Mouse (Mus musculus) forebrain, embryonic 11.5 days (tissue): ENCODE data around the gene Adnp. TPM values are rescaled to one million over a fixed set of nuclear protein-coding genes. Genes with fewer than 3 reads are reported as not detected.

ENCODE experiments used
- ATAC-seq: fragments of 200-750 bp; cut with Nextera tagmentation; replicated peaks from 2 replicates; pipeline ENCODE4 v1.8.0; 2017; ENCODE audit warnings: moderate TSS enrichment; ENCODE audit not compliant: low FRiP score
- DNase-seq: peaks from one replicate; pipeline ENCODE4 v3.0.0-alpha.2; 2017; ENCODE audit warnings: low spot score
- H3K27ac ChIP-seq: fragments of 300-500 bp; sonication (generic); 2 replicates; pipeline ENCODE4 v1.5.1; 2014; ENCODE audit warnings: low read depth, low read length
- H3K27me3 ChIP-seq: fragments of 300-500 bp; sonication (generic); 2 replicates; pipeline ENCODE4 v1.6.1; 2014; ENCODE audit warnings: mild to moderate bottlenecking, low read length, mixed read lengths; ENCODE audit not compliant: control insufficient read depth, insufficient read depth
- H3K36me3 ChIP-seq: fragments of 300-500 bp; sonication (generic); 2 replicates; pipeline ENCODE4 v1.6.1; 2014; ENCODE audit warnings: mild to moderate bottlenecking, low read length, moderate library complexity, mixed read lengths; ENCODE audit not compliant: control insufficient read depth, insufficient read depth
- H3K4me1 ChIP-seq: fragments of 300-500 bp; sonication (generic); replicated peaks from 2 replicates; pipeline ENCODE4 v1.6.1; 2014; ENCODE audit warnings: low read length, mixed read lengths; ENCODE audit not compliant: control insufficient read depth, insufficient read depth
- H3K4me2 ChIP-seq: fragments of 300-500 bp; sonication (generic); 2 replicates; pipeline ENCODE4 v1.6.1; 2014; ENCODE audit warnings: low read depth, mild to moderate bottlenecking, low read length, moderate library complexity, mixed read lengths; ENCODE audit not compliant: severe bottlenecking
- H3K4me3 ChIP-seq: fragments of 300-500 bp; sonication (generic); 2 replicates; pipeline ENCODE4 v1.5.1; 2014; ENCODE audit warnings: low read depth, low read length
- H3K9ac ChIP-seq: fragments of 300-500 bp; sonication (generic); 2 replicates; pipeline ENCODE4 v1.6.1; 2014; ENCODE audit warnings: low read length
- H3K9me3 ChIP-seq: fragments of 300-500 bp; sonication (generic); 2 replicates; pipeline ENCODE4 v1.6.1; 2016; ENCODE audit warnings: low read length, mixed read lengths; ENCODE audit not compliant: control insufficient read depth
- WGBS: fragments of 180-500 bp; shearing (Covaris S2); extraction: QIAGEN DNeasy Blood & Tissue Kit; methylation state at CpG from one replicate; pipeline ENCODE4 v1.1.7; 2014; 5-methylcytosine and 5-hydroxymethylcytosine counted together
- polyA plus RNA-seq: library from polyadenylated mRNA; unstranded; fragments of >200 nt; fragmentation: Nextera tagmentation; extraction: Ambion mirVana; gene quantifications from 2 replicates; pipeline ENCODE4 v1.2.1, GENCODE M21; 2014

Adnp gene
- polyA plus RNA-seq, 1 experiment from 2014 or later, result 18.7 TPM

DNA sequence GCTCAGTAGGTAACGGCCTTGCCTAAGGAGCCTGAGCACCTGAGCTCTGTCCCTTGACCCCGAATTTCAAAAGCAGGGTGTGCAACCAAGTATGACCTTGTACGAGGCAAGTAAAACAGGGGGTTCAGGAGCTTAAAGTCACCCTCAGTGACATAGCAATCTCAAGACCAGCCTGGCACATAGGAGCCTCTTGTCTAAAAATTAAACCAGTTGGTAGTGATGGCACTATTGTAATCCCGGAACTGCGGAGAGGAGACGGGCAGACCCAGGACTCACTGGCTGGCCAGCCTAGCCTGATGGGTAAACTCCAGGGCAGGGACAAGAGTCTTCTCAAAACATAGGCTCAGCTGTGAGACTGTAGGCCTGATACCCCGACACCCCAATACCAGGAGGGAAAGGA lies 51.2 kb downstream of the Adnp start:
- ATAC-seq, result no peak
- Histone ChIP-seq H3K36me3 (no peaks in the 10 kb centered on the region), H3K4me2 (no peak overlapping the region), H3K9me3 (no peaks in the 10 kb centered on the region), H3K9ac (no peak overlapping the region), H3K27ac (no peak overlapping the region), H3K4me1 (peaks cover 9% of the 10 kb centered on the region), H3K27me3 (0 out of 2 replicates have a peak, but pooled peaks cover 1% of the 10 kb centered on the region), H3K4me3 (no peak overlapping the region)
- DNase-seq, result no peak
- 89% methylated on average over 7 of the region's 7 CpGs for WGBS

DNA sequence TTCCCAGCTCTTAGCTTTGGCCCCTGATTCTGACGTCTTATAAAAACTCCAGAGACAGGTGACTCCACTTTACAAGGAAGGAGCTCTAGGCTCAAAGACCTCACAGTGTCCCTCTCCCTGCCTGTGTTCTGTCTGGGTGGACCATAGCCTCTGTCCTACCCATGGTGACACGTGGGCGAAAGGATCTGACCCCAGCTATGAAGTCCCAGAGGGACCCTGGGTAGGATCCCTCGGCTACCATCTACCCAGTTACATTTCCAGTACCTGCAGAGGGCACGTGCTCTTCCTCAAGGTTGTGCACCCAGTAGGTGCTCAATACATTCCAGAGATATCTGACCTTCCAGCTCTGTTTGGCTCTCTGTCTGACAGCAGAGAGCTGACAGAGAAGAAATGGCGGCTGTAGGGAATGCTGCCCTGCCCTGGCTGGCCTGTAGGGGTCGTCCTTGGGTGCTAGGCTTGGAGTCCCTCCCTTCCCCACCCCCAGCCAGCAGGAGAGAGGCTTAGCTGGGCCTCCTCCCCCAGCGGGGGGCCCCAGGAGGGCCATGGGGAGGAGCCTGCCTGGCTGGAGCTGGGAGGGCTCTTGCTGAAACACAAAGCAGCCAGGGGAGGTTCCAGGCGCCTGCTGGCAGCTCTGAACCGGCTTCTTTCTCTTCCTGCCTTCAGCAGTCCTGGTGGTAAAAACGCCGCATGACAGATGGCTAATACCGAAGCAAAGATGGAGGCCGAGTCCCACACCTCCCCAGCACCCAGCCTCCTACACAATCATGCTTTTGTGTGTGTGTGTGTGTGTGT lies 52.6 kb downstream of the Adnp start:
- peak overlapping the region; percentile 33 for H3K9ac ChIP-seq
- peaks cover 3% of the 10 kb centered on the region for H3K4me1 ChIP-seq
- no peak overlapping the region for H3K4me3 ChIP-seq

DNA sequence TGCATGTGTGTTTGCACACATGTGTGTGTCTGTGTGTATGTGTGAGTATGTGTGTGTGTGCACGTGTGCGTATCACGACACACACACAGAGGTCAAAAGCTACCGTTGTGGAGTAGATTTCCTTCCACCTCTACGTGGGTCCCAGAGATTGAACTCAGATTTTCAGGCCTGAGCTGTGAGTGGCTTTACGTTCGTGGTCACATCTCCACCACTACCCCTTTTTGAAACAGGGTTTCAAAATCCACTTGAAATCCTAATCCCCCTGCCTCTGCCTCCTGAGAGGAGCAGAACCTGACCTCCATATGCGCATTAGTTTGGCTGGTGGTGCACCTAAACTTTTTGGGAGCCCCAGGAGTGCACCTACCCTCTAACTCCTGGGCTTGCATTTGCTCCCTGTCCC lies 57.7 kb downstream of the Adnp start:
- Histone ChIP-seq H3K9me3 (no peaks in the 10 kb centered on the region), H3K9ac (no peak overlapping the region), H3K4me2 (no peak overlapping the region), H3K36me3 (no peaks in the 10 kb centered on the region), H3K27me3 (no peaks in the 10 kb centered on the region), H3K27ac (no peak overlapping the region), H3K4me1 (no peaks in the 10 kb centered on the region; the same call in 1 of the 2 replicates), H3K4me3 (no peak overlapping the region)
- ATAC-seq (no peak), DNase-seq (no peak)
- 80% methylated on average over 8 of the region's 8 CpGs for WGBS

More for the DNA sequence above, 52.6 kb downstream of the Adnp start:
- Histone ChIP-seq H3K27ac (peak overlapping the region; percentile 72; the same call in 1 of the 2 replicates), H3K4me2 (peak overlapping the region; percentile 22; the same call in 1 of the 2 replicates), H3K27me3 (no peaks in the 10 kb centered on the region), H3K9me3 (no peaks in the 10 kb centered on the region), H3K36me3 (no peaks in the 10 kb centered on the region)
- whole genome bisulfite sequencing, result 21% methylated on average over 14 of the region's 14 CpGs
- ATAC-seq, result peak; percentile 88
- peak; percentile 97 for DNase-seq

DNA sequence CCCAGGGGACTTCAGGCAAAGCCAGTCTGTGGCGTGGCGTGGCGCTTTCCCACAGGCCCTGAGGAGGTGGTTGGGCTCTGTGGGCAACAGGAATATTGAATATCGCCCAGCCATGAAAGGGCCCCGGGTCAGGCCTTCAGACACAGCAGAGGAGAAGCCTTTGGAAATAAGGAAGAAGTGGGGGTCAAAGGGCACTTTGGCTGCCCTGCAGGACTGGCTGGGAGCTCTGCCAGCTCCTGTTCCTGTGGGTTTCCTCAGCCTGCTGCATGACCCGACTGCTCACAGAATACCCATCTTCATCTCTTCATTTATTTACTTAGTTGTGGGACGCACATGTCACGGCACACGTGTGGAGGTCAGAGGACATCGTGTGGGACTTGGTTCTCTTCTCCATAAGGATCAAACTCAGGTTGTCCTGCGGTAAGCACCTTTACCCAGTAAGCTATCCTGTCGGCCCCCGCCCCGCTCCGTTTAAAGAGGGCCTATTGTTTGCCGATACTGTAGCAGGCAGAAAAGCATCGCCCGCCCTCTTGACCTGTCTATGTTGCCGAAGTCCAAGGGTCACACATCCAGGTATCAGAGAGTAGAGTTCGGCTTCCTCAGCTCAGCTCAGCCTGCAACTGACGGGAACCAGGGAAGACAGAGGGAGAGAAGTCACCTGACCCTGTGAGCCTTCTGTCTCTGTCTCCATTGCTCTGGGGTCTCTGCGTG lies 59.0 kb downstream of the Adnp start:
- no peak for DNase-seq
- 69% methylated on average over 22 of the region's 22 CpGs for WGBS

GRCm38 (mm10) chr2:168145437-168145836 lies 61.5 kb downstream of the Adnp start:
- no peak overlapping the region for H3K4me2 ChIP-seq
- H3K27ac ChIP-seq, result no peak overlapping the region
- no peak overlapping the region for H3K9ac ChIP-seq
- DNase-seq (no peak), ATAC-seq (no peak)
- 88% methylated on average over 2 of the region's 2 CpGs for WGBS
- H3K4me3 ChIP-seq, result no peak overlapping the region
- no peaks in the 10 kb centered on the region for H3K36me3 ChIP-seq
- H3K4me1 ChIP-seq, result no peaks in the 10 kb centered on the region; the same call in 1 of the 2 replicates
- H3K27me3 ChIP-seq, result no peaks in the 10 kb centered on the region
- H3K9me3 ChIP-seq, result no peaks in the 10 kb centered on the region

More for the DNA sequence above, 59.0 kb downstream of the Adnp start:
- Histone ChIP-seq H3K36me3 (no peaks in the 10 kb centered on the region), H3K9me3 (no peaks in the 10 kb centered on the region), H3K27me3 (no peaks in the 10 kb centered on the region), H3K4me2 (no peak overlapping the region), H3K4me3 (no peak overlapping the region), H3K27ac (no peak overlapping the region), H3K9ac (no peak overlapping the region), H3K4me1 (no peaks in the 10 kb centered on the region; the same call in 1 of the 2 replicates)
- no peak for ATAC-seq

GRCm38 (mm10) chr2:168143794-168144193 lies 63.1 kb downstream of the Adnp start:
- Histone ChIP-seq H3K9me3 (no peaks in the 10 kb centered on the region), H3K36me3 (no peaks in the 10 kb centered on the region), H3K27me3 (no peaks in the 10 kb centered on the region), H3K4me2 (no peak overlapping the region), H3K27ac (no peak overlapping the region), H3K4me1 (no peaks in the 10 kb centered on the region; the same call in 1 of the 2 replicates), H3K9ac (no peak overlapping the region), H3K4me3 (no peak overlapping the region)
- ATAC-seq, result no peak
- WGBS, result 47% methylated on average over 5 of the region's 5 CpGs
- no peak for DNase-seq

- Histone ChIP-seq H3K36me3 (no peaks in the 10 kb centered on the region), H3K9me3 (no peaks in the 10 kb centered on the region), H3K4me1 (no peaks in the 10 kb centered on the region), H3K27me3 (no peaks in the 10 kb centered on the region), H3K4me2 (no peak overlapping the region), H3K4me3 (no peak overlapping the region), H3K27ac (no peak overlapping the region), H3K9ac (no peak overlapping the region)
- 77% methylated on average over 15 of the region's 15 CpGs for WGBS
- no peak for DNase-seq
- ATAC-seq, result no peak
Observed at GRCm38 (mm10) chr2:168137161-168137560, 69.8 kb downstream of the Adnp start.
